Comparison of ENCODE assay signal across 13 mouse cellular contexts in genomic region chr1:118479246-118479645, GRCm38 (mm10).
DNase-seq lines count a peak whose midpoint lies in the region; ATAC-seq and TF ChIP-seq lines count a peak whose summit lies in the region.
"Had no signal": no experiment of that assay in that cellular context is flagged by ENCODE, and none has a peak within 500 bp of the region (broad histone marks: within the 10 kb centered on the region; RNA-seq: fewer than 3 reads in every experiment).

No protein-coding gene starts in this region.

- peak; percentile 67; the same call in 1 of the 2 replicates for ATAC-seq in stomach, postnatal 0 days (ENCODE audit: low FRiP score, low TSS enrichment)

- 22% methylated on average over 4 of the region's 4 CpGs for WGBS in heart, embryonic 10.5 days
- WGBS in liver, adult 2 months = 12% methylated on average over 4 of the region's 4 CpGs
- WGBS in stomach, postnatal 0 days = 65% methylated on average over 4 of the region's 4 CpGs

- DNase-seq in adrenal gland, adult 2 months = peak; percentile 57
- DNase-seq in adrenal gland, adult 18-20 months (ENCODE audit: low spot score in 2 of 2) = no peak
- peak; percentile 87 for DNase-seq in heart, embryonic 10.5 days (ENCODE audit: low spot score)
- peak; percentile 14 for DNase-seq in liver, adult 2 months (ENCODE audit: extremely low read depth, low read depth, low spot score)
- DNase-seq in stomach, postnatal 0 days (ENCODE audit: low spot score) = peak; percentile 37
- DNase-seq in thymus, postnatal 14 days = no peak
- DNase-seq in adipocyte (ENCODE audit: low spot score) = no peak
- no peak for DNase-seq in frontal cortex, postnatal 14 days (ENCODE audit: low spot score in 2 of 2)
- DNase-seq: cerebellum, adult 11 months; kidney, adult 18-20 months; left cerebral cortex, postnatal 4 days; lung, postnatal 10 days had no signal

- H3K4me3 ChIP-seq in heart, embryonic 10.5 days = peak overlapping the region; percentile 5; the same call in 1 of the 2 replicates
- no peak overlapping the region for H3K4me3 ChIP-seq in liver, adult 2 months (ENCODE audit: insufficient read depth, low read depth, low read length)
- H3K4me3 ChIP-seq in stomach, postnatal 0 days (ENCODE audit: low read depth, low read length) = no peak overlapping the region
- H3K4me3 ChIP-seq: layer of hippocampus, adult 2 months had no signal

- peaks cover 2% of the 10 kb centered on the region; the same call in 1 of the 2 replicates for H3K36me3 ChIP-seq in heart, embryonic 10.5 days
- no peaks in the 10 kb centered on the region for H3K36me3 ChIP-seq in liver, adult 2 months (ENCODE audit: control insufficient read depth, insufficient read depth, low read length)
- no peaks in the 10 kb centered on the region for H3K36me3 ChIP-seq in stomach, postnatal 0 days (ENCODE audit: control insufficient read depth, insufficient read depth, low read length)

- peak overlapping the region; percentile 76 for H3K27ac ChIP-seq in heart, embryonic 10.5 days
- H3K27ac ChIP-seq in liver, adult 2 months (replicated peaks; ENCODE audit: insufficient read depth, low read depth, low read length) = no peak overlapping the region
- H3K27ac ChIP-seq in stomach, postnatal 0 days (replicated peaks) = no peak overlapping the region
- H3K27ac ChIP-seq: layer of hippocampus, adult 2 months had no signal

- peaks cover 39% of the 10 kb centered on the region for H3K4me1 ChIP-seq in heart, embryonic 10.5 days
- peaks cover 4% of the 10 kb centered on the region for H3K4me1 ChIP-seq in liver, adult 2 months (ENCODE audit: control insufficient read depth, insufficient read depth, low read length)
- H3K4me1 ChIP-seq in stomach, postnatal 0 days (replicated peaks; ENCODE audit: control insufficient read depth, insufficient read depth) = 0 out of 2 replicates have a peak, but pooled peaks cover 2% of the 10 kb centered on the region

- no peaks in the 10 kb centered on the region for H3K27me3 ChIP-seq in heart, embryonic 10.5 days (ENCODE audit: insufficient read depth, poor library complexity, severe bottlenecking)
- H3K27me3 ChIP-seq in liver, adult 2 months (ENCODE audit: control insufficient read depth, insufficient read depth, low read length) = no peaks in the 10 kb centered on the region
- H3K27me3 ChIP-seq in stomach, postnatal 0 days (ENCODE audit: control insufficient read depth, insufficient read depth, low read length) = no peaks in the 10 kb centered on the region

- TF ChIP-seq EP300 in stomach, postnatal 0 days (optimal IDR thresholded peaks at IDR 0.05) = no peak

- no peak for TF ChIP-seq CTCF in liver, adult 2 months (IDR thresholded peaks at IDR 0.05; ENCODE audit: low read depth, low read length)
- no peak for TF ChIP-seq CTCF in stomach, postnatal 0 days (IDR thresholded peaks at IDR 0.05; ENCODE audit: low read depth)

- H3K79me2 ChIP-seq in liver, adult 2 months (ENCODE audit: control insufficient read depth, insufficient read depth, low read length) = peaks cover 3% of the 10 kb centered on the region; the same call in 1 of the 2 replicates

- no peak for TF ChIP-seq POLR2A in liver, adult 2 months (IDR thresholded peaks at IDR 0.05; ENCODE audit: extremely low read depth, insufficient read depth, low read length)

- H3K9ac ChIP-seq in liver, adult 2 months (ENCODE audit: low read depth, low read length) = no peak overlapping the region
- no peak overlapping the region for H3K9ac ChIP-seq in stomach, postnatal 0 days (ENCODE audit: low read length)

- no peak overlapping the region for H3K4me2 ChIP-seq in stomach, postnatal 0 days (replicated peaks; ENCODE audit: low read depth)

- no peaks in the 10 kb centered on the region for H3K9me3 ChIP-seq in heart, embryonic 10.5 days
- H3K9me3 ChIP-seq in stomach, postnatal 0 days (ENCODE audit: control insufficient read depth, low read length) = no peaks in the 10 kb centered on the region

Comparison
In these comparisons a context has a peak if more than half of its experiments do, and no peak if none do; other contexts are left out.
1. DNase-seq: peak in adrenal gland, adult 2 months (single experiment), heart, embryonic 10.5 days (single experiment), liver, adult 2 months (single experiment) and stomach, postnatal 0 days (single experiment); none in adrenal gland, adult 18-20 months (0 of 2), thymus, postnatal 14 days (single experiment), adipocyte (single experiment) and frontal cortex, postnatal 14 days (0 of 2).